In the genomic region with DNA sequence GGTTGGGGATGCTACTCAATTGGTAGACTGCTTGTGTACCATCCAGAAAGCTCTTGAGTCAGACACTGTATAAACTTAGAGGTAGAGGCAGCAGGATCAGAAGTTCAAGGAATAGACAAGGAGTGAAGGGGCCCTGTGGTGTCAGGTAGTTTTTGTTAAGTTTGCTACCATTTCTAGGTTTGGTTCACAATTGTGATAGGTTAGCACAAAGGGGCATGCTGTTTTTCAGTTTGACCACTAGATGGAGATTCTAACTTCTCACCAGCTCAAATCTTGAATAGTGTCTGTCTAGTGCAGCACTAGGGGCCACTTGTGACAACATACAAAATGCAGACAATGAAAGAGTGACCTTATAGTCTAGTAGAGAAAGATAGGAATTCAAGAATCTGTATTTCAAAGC, we compare ENCODE assay signal across 9 mouse cellular contexts. TPM values are rescaled to one million over a fixed set of nuclear protein-coding genes. Genes with fewer than 3 reads are reported as not detected.
A peak's percentile ranks its signal among the peaks of the same experiment; 100 is the strongest.
DNase-seq lines count a peak whose midpoint lies in the region; TF ChIP-seq lines count a peak whose summit lies in the region.
"Had no signal": no experiment of that assay in that cellular context is flagged by ENCODE, and none has a peak within 500 bp of the region (broad histone marks: within the 10 kb centered on the region; RNA-seq: fewer than 3 reads in every experiment).

No protein-coding gene starts in this region.

- peak; percentile 96 for TF ChIP-seq CTCF in layer of hippocampus, adult 2 months (conservative IDR thresholded peaks at IDR 0.05)

- no peak overlapping the region for H3K4me3 ChIP-seq in layer of hippocampus, adult 2 months
- H3K4me3 ChIP-seq: myocyte had no signal

- H3K27ac ChIP-seq in layer of hippocampus, adult 2 months = no peak overlapping the region

- peak; percentile 70 for DNase-seq in cerebellum, adult 9-10 months
- DNase-seq in cerebellum, adult 11-12 months = no peak
- DNase-seq in layer of hippocampus, adult 2 months (ENCODE audit: low spot score in 2 of 2) = no peak
- no peak for DNase-seq in layer of hippocampus, postnatal 25 days (ENCODE audit: extremely low spot score in 1 of 2, low spot score in 1 of 2)
- peak; percentile 50 for DNase-seq in ES-CJ7 (ENCODE audit: low read depth, low spot score)
- DNase-seq in induced T-regulatory cell, adult 2 months (ENCODE audit: low read depth) = peak; percentile 48
- DNase-seq in adrenal gland, postnatal 36 days = no peak
- no peak for DNase-seq in cerebellum, postnatal 36 days

RNA-seq across cellular contexts. Expression of gene Nedd4, which starts 27.0 kb away (rescaled TPM):
- total RNA-seq in layer of hippocampus, adult 2 months (2021) = 100 to 1,000 TPM; 298 to 301 TPM
- 100 to 1,000 TPM; 297 to 304 TPM for total RNA-seq in layer of hippocampus, postnatal 25 days (2021)
- total RNA-seq in adrenal gland, postnatal 36 days (2021) = 100 to 1,000 TPM; 431 to 435 TPM

Comparison
In these comparisons a context has a peak if more than half of its experiments do, and no peak if none do; other contexts are left out.
1. DNase-seq: peak in cerebellum, adult 9-10 months (single experiment), ES-CJ7 (single experiment) and induced T-regulatory cell, adult 2 months (single experiment); none in cerebellum, adult 11-12 months (single experiment), layer of hippocampus, adult 2 months (0 of 2), layer of hippocampus, postnatal 25 days (0 of 2), adrenal gland, postnatal 36 days (0 of 2) and cerebellum, postnatal 36 days (0 of 2).